Mouse (Mus musculus): ENCODE measurements at regions not wholly inside any gene's neighbourhood (a gene's known extent, or its start where the extent isn't known, plus 50 kb on each side); places are given as distances from the start of the nearest gene placed in this dataset.

- TF ChIP-seq POLR2A (IDR thresholded peaks at IDR 0.05; ENCODE audit: low read depth, low read length): no peak
- no peak for TF ChIP-seq CTCF (IDR thresholded peaks at IDR 0.05; ENCODE audit: extremely low read depth, insufficient read depth, insufficient read length, insufficient replicate concordance)
Observed at GRCm38 (mm10) chr13:99618332-99618731, 102.0 kb upstream of the Map1b start.
